Mouse (Mus musculus) bone marrow macrophage, adult 2 months (primary cell): ENCODE measurements around the gene Alg5. TPM values are rescaled to one million over a fixed set of nuclear protein-coding genes. Genes with fewer than 3 reads are reported as not detected.
"Not testable (repeated sequence)": the region's sequence is repeated elsewhere in the genome, so short reads cannot be mapped to it uniquely, and the experiment has no call there.

Experiments used
- H3K27ac ChIP-seq: 2 replicates; pipeline ENCODE4 v1.5.1; 2012; ENCODE audit warnings: low read depth, low read length; ENCODE audit not compliant: insufficient read depth
- H3K4me1 ChIP-seq: 2 replicates; pipeline ENCODE4 v1.6.1; 2012; ENCODE audit warnings: low read length; ENCODE audit not compliant: control insufficient read depth, insufficient read depth
- H3K4me3 ChIP-seq: 2 replicates; pipeline ENCODE4 v1.5.1; 2012; ENCODE audit warnings: mild to moderate bottlenecking, low read length, moderate library complexity; ENCODE audit not compliant: insufficient read depth
- CTCF ChIP-seq: IDR thresholded peaks from 2 replicates; pipeline ENCODE4 v1.5.1; 2012; ENCODE audit warnings: low read depth, mild to moderate bottlenecking, low read length, moderate library complexity
- POLR2A ChIP-seq: IDR thresholded peaks from 2 replicates; pipeline ENCODE4 v1.6.1; 2012; ENCODE audit warnings: mild to moderate bottlenecking, low read depth, low read length, borderline replicate concordance
- polyA plus RNA-seq: library from polyadenylated mRNA; stranded (reverse); fragments of >200 nt; gene quantifications from 2 replicates; pipeline ENCODE4 v1.2.4, GENCODE M21; 2012; ENCODE audit not compliant: missing spikeins, insufficient read depth, insufficient read length

Alg5 gene
- polyA plus RNA-seq, 1 experiment: 33.2 TPM

DNA sequence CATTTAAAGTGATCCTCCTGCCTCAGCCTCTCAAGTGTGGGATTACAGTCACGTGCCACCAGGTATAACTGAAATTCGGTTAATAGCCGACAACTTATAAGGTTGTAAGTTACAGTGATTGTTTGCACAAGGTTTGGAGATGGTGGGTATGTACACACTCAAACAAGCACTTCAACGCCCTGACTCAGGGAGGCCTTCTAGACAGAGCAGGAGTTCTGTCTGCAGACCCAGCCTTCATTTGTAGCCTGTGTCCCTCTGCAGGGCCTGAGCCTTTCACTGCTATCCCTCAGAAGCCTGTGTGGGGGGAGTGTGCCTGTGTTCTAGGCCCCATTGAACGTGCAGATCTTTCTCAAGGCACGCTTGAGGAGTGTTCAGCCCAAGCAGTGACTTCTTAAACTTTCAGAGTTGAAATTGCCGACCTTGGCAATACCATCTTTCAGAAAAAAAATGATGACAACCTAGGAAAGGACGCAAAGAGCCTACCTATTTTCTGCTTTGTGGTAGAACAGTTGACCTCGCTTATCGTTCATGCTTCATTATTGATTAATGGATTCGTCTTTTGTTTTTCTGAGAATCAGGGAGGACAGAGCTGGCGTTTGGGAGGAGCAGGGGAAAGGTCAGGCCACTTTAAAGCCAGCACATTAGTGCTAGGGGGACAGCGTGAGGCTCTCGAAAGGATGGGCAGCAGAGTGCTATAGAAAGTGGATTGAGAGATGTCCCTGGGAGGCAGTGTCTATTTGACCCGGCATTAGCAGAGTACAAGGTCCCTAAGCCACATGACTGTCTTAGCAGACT is 25.2 kb downstream of the Alg5 start:
- Histone ChIP-seq H3K27ac (no peak overlapping the region), H3K4me1 (no peaks in the 10 kb centered on the region), H3K4me3 (no peak overlapping the region)
- TF ChIP-seq CTCF (no peak), POLR2A (no peak)

DNA sequence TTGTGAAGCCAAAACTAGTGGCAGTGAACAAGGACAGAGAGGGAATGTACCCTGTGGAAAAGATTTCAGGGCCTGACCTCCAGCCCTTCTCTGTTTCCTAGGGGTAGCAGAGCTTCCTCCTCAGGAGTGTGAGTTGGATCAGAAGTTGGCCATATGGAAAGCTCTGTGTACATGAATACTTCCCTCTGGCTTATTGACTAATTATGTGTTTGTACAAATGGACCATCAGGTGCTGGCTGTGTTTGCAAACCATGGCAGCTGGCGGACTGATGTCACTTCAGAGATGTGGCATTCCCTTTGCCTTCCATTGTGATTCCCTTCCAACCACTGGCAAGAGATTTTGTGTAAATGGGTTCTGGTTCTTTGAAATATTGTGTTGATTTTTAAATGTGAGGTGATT is 25.9 kb downstream of the Alg5 start:
- Histone ChIP-seq H3K27ac (no peak overlapping the region), H3K4me3 (no peak overlapping the region), H3K4me1 (no peaks in the 10 kb centered on the region)
- no peak for TF ChIP-seq CTCF
- no peak for TF ChIP-seq POLR2A

DNA sequence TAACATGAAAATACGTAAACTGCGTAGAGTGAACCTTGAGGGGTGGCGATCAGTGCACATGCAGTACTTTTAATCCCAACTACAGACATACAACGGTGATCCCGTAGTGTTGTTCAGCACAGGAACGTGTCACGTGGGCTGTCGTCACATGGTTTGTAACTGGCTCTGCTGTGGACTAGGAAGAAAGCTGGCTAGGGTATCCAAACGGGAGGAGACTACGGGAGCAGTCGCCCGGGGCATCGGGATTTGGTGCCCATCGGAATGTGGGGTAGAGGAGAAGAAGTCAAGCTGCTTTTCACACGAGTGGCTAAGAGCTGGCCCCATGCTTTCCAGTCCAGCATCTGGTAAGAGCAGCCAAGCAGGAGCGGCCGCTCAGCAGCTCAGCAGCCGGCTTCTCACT is 29.1 kb downstream of the Alg5 start:
- no peaks in the 10 kb centered on the region for H3K4me1 ChIP-seq
- H3K4me3 ChIP-seq: no peak overlapping the region
- TF ChIP-seq CTCF: no peak
- TF ChIP-seq POLR2A: no peak
- H3K27ac ChIP-seq: no peak overlapping the region

DNA sequence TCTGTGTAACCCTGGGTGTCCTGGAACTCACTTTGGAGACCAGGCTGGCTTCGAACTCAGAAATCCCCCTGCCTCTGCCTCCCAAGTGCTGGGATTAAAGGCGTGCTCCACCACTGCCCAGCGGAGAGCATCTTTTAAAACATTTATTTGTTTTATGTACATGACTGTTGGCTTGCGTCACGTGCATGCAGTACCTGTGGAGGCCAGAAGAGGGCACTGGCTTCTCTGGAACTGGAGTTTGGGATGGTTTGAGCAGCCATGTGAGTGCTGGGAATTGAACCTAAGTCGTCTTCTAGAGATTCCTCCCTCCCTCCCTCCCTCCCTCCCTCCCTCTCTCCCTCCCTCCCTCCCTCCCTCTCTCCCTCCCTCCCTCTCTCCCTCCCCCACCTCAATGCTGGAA is 30.2 kb downstream of the Alg5 start:
- H3K4me1 ChIP-seq, H3K27ac ChIP-seq, H3K4me3 ChIP-seq: not testable (repeated sequence)

DNA sequence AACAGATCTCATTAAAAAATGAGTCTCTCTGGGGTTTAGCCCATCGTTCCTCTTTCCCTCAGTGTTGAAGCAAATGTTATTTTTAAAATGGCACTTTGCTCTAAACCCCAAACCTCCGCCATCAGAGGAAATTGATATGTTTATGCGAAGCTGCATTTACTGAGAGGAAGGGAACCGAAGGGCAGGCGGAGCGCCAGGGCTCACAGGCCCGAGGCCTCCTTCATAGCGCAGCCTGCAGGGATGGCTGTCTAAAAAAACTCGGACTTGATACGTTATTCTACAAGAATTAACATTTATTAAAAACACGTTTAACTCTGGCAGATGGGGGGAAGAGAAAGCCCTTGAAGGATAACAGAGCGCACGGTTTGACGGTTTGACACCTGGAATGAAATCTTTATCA is 30.7 kb downstream of the Alg5 start:
- no peak overlapping the region for H3K27ac ChIP-seq
- no peak for TF ChIP-seq POLR2A
- TF ChIP-seq CTCF: no peak
- no peak overlapping the region for H3K4me3 ChIP-seq
- no peaks in the 10 kb centered on the region for H3K4me1 ChIP-seq

DNA sequence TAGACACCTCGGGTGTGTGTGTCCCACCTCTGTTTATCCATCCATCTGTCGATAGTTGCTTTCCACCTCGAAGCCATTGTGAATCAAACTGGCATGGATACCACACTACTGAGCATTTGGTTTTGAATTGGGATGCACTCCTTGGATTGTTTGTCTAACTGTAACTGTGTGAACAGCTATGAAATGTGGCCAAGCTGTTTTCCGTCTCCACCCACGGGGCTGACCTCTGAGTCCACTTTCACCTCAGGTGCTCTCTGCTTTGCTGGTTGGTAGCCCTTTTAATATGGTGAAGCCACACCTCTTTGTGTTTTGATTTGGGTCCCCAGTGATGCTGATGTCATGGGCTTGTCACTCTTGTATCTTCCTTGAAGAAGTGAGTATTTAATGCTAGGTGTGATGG is 31.5 kb downstream of the Alg5 start:
- Histone ChIP-seq H3K4me1 (no peaks in the 10 kb centered on the region), H3K27ac (no peak overlapping the region), H3K4me3 (no peak overlapping the region)
- TF ChIP-seq POLR2A: no peak
- no peak for TF ChIP-seq CTCF

DNA sequence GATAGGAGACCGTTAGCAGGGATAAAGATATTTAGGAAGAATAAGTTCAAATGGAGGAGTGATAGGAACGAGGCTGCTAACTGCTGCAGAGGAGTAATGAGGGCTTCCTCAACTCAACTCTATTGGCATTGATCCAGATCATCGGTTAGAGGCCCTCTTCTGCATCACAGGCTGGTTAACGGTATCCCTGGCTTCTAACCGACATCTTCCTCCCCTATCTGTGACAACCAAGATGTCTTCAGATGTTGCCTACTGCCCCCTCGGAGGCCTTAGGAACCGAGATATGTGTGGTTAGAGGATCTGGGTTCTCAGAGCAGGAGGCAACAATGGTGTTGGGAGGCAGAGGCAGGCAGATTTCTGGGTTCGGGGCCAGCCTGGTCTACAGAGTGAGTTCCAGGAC is 33.3 kb downstream of the Alg5 start:
- no peak for TF ChIP-seq POLR2A
- no peak for TF ChIP-seq CTCF
- Histone ChIP-seq H3K4me1 (no peaks in the 10 kb centered on the region), H3K27ac (no peak overlapping the region), H3K4me3 (no peak overlapping the region)

DNA sequence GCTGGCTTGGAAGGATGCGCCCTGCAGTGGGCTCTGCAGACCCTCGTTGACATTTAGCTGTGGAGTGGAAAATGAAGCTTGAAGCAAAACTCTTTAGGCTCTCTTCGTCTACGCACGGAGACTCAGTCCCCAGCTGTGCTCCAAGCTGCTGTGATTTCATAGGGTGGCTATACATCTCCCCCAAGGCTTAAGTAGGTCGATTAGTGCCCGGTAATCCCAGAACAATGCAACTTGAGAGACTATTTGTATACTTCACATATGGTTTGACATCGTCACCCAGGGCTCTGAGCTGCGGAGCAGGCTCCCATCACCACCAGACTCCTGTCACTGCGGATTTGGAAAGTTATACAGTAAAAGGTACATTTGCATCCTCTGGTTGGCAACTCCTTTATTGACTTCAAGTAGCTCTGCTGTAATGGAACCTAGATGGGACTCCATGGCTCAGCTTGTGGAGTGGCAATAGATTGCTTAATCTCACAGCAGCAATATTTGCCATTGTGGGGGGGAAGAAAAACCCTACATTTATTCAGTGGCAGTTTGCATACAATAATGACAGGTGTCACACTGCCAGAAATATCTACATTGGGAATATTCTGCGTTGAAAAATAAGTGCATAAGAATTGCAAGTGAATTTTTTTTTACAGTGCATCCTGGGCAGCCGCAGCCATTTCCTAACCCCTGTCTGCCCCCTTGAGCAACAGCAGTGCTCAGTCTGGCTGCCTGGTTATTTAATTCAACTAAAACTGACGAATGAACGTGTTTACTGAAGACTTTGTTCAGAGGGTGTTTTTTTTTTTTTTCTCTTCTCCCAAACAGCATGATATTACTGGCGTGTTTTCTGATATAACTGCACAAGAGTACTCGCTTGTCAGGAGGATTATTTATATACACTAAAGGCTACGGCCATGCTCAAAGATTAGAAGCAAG is 34.3 kb downstream of the Alg5 start:
- TF ChIP-seq POLR2A (no peak), CTCF (no peak)
- no peak overlapping the region for H3K27ac ChIP-seq

DNA sequence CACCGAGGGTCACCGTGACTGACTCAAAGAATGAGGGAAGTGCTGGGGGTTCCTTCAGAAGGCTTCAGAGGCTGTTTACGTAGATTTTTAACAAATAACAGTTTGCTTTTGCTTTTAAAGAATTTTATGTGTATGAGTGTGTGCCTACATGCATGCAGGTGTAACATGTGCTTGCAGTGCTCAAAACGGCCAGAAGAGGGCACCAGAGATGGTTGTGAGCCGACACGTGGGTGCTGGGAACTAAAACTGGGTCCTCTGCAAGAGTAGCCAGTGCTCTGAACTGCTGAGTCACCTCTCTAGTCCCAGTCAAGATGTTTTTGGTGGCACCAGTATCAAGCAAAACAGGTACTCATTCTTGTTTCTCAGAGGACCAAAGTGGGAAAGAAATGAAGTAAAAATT is 38.3 kb downstream of the Alg5 start:
- no peak overlapping the region for H3K4me3 ChIP-seq
- TF ChIP-seq POLR2A (no peak), CTCF (0 out of 2 replicates have a peak, but pooled peaks have one; percentile 22)
- no peaks in the 10 kb centered on the region for H3K4me1 ChIP-seq
- H3K27ac ChIP-seq: no peak overlapping the region

More for the DNA sequence above, 34.3 kb downstream of the Alg5 start:
- Histone ChIP-seq H3K4me3 (no peak overlapping the region), H3K4me1 (no peaks in the 10 kb centered on the region)

DNA sequence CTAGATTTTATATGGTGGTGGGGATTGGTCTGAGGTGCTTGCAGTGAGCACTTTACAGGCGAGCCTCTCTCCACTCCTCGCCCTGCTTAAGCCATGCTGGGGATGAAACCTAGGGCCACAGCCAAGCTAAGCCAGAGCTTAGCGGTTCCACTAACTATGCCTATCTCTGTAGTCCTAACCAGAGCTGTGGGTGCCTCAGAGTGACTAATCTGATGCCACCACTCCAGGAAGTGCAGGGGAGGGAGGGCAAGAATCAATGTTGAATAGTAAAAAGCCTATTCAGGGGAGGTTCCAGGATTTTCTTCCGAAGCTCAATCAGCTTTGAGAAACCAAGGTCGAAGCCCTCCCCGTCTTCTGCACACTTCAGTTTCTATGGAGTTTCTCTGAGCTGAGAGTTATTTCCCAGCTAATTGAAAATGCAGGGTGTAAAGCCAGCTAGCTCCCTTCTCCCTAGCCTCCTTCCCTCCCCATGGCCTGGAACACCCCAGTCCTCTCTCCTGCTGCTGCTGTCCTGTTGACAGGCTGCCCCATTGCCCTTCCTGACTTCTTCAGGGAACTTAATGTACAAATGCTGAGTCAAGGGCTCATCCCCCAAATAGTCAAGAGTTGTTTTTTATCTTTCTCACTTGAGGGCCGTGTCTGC is 40.8 kb downstream of the Alg5 start:
- Histone ChIP-seq H3K27ac (no peak overlapping the region), H3K4me1 (no peaks in the 10 kb centered on the region), H3K4me3 (no peak overlapping the region)
- TF ChIP-seq CTCF (no peak), POLR2A (no peak)
